Mouse (Mus musculus): Measurements from ENCODE around the gene Agtpbp1. TPM values are rescaled to one million over a fixed set of nuclear protein-coding genes. Genes with fewer than 3 reads are reported as not detected.

The Agtpbp1 gene
- polyA plus RNA-seq, 1 experiment from 2014 or later: 55.6 TPM

GRCm38 (mm10) chr13:59547716-59548115, 37.3 kb downstream of the Agtpbp1 start:
- H3K4me3 ChIP-seq: no peak overlapping the region
- H3K4me2 ChIP-seq: no peak overlapping the region
- peaks cover 30% of the 10 kb centered on the region for H3K4me1 ChIP-seq (replicated peaks)
- H3K9me3 ChIP-seq: no peaks in the 10 kb centered on the region
- H3K36me3 ChIP-seq: no peaks in the 10 kb centered on the region
- ATAC-seq (ENCODE audit: low FRiP score): no peak
- H3K9ac ChIP-seq: no peak overlapping the region
- H3K27ac ChIP-seq: no peak overlapping the region
- no peaks in the 10 kb centered on the region for H3K27me3 ChIP-seq
- WGBS: 83% methylated on average over 4 of the region's 4 CpGs

DNA sequence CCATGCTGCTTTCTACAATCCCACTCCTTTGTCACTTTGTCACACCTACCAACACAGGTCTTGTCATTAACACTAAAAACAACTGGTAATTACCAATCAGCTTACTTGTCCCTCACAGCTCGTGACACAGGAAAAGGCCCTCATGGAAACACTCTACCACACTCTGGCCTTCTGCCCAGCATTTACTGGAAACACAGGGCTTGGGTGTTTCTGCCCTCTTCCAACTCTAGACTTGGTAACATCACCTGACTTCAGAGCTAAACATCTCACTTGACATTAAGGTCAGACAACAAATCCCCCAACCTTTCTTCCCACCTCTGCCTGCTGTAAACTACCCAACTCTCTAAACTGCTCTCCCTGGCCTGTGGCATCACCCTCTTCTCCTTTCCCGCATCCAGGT, 37.9 kb downstream of the Agtpbp1 start:
- Histone ChIP-seq H3K4me1 (replicated peaks) (peaks cover 28% of the 10 kb centered on the region), H3K4me2 (no peak overlapping the region), H3K27me3 (no peaks in the 10 kb centered on the region), H3K27ac (no peak overlapping the region; the same call in 1 of the 2 replicates), H3K9me3 (no peaks in the 10 kb centered on the region), H3K4me3 (no peak overlapping the region), H3K36me3 (no peaks in the 10 kb centered on the region), H3K9ac (no peak overlapping the region)
- WGBS: 76% methylated on average over 2 of the region's 2 CpGs
- ATAC-seq (ENCODE audit: low FRiP score): no peak

- Histone ChIP-seq H3K27ac (no peak overlapping the region), H3K4me1 (replicated peaks) (peaks cover 24% of the 10 kb centered on the region), H3K9me3 (no peaks in the 10 kb centered on the region), H3K36me3 (0 out of 2 replicates have a peak, but pooled peaks cover 2% of the 10 kb centered on the region), H3K4me2 (no peak overlapping the region), H3K4me3 (no peak overlapping the region), H3K27me3 (no peaks in the 10 kb centered on the region), H3K9ac (no peak overlapping the region)
- 93% methylated on average over 10 of the region's 10 CpGs for WGBS
- no peak for ATAC-seq (ENCODE audit: low FRiP score)
These were observed 42.6 kb downstream of the Agtpbp1 start for GRCm38 (mm10) chr13:59542411-59542810.

GRCm38 (mm10) chr13:59540030-59540429, 45.0 kb downstream of the Agtpbp1 start:
- Histone ChIP-seq H3K36me3 (peaks cover 11% of the 10 kb centered on the region; the same call in 1 of the 2 replicates), H3K9ac (no peak overlapping the region), H3K4me2 (no peak overlapping the region), H3K27me3 (no peaks in the 10 kb centered on the region), H3K9me3 (no peaks in the 10 kb centered on the region), H3K4me3 (no peak overlapping the region), H3K27ac (no peak overlapping the region), H3K4me1 (replicated peaks) (peaks cover 7% of the 10 kb centered on the region)
- ATAC-seq (ENCODE audit: low FRiP score): no peak
- WGBS: 90% methylated on average over 5 of the region's 5 CpGs

DNA sequence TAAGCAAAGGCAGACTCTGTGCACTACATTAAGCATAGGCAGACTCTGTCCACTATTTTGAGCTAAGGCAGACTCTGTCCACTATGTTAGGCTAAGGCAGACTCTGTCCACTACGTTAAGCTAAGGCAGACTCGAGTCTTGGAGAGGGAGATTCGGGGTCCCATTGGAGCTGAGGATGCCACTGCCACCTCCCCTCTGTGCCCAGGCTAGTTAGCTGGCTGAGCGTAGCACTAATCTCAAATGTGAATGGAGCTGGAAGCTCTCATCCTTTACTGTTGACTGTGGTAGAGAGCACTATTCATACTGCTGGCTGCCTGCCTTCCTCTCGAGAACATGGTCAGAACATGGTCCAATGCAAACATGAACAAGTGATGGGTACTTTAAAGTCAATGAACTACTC, 46.4 kb downstream of the Agtpbp1 start:
- no peaks in the 10 kb centered on the region for H3K27me3 ChIP-seq
- H3K36me3 ChIP-seq: peaks cover 12% of the 10 kb centered on the region
- 87% methylated on average over 5 of the region's 5 CpGs for WGBS
- no peak overlapping the region for H3K4me2 ChIP-seq
- no peak overlapping the region for H3K4me3 ChIP-seq
- no peak overlapping the region for H3K9ac ChIP-seq
- H3K4me1 ChIP-seq (replicated peaks): no peaks in the 10 kb centered on the region
- H3K9me3 ChIP-seq: no peaks in the 10 kb centered on the region
- no peak overlapping the region for H3K27ac ChIP-seq
- ATAC-seq (ENCODE audit: low FRiP score): no peak

GRCm38 (mm10) chr13:59536631-59537030, 48.4 kb downstream of the Agtpbp1 start:
- no peaks in the 10 kb centered on the region for H3K9me3 ChIP-seq
- WGBS: 87% methylated on average over 2 of the region's 2 CpGs
- H3K4me3 ChIP-seq: no peak overlapping the region
- H3K27me3 ChIP-seq: no peaks in the 10 kb centered on the region
- no peak overlapping the region for H3K9ac ChIP-seq
- no peak for ATAC-seq (ENCODE audit: low FRiP score)
- no peak overlapping the region for H3K27ac ChIP-seq
- no peak overlapping the region for H3K4me2 ChIP-seq
- peaks cover 29% of the 10 kb centered on the region for H3K36me3 ChIP-seq
- no peaks in the 10 kb centered on the region for H3K4me1 ChIP-seq (replicated peaks)

GRCm38 (mm10) chr13:59535746-59536145, 49.3 kb downstream of the Agtpbp1 start:
- H3K27me3 ChIP-seq: no peaks in the 10 kb centered on the region
- peaks cover 38% of the 10 kb centered on the region for H3K36me3 ChIP-seq
- H3K4me2 ChIP-seq: no peak overlapping the region
- no peak for ATAC-seq (ENCODE audit: low FRiP score)
- H3K4me1 ChIP-seq (replicated peaks): no peaks in the 10 kb centered on the region
- no peak overlapping the region for H3K4me3 ChIP-seq
- H3K9ac ChIP-seq: no peak overlapping the region
- no peaks in the 10 kb centered on the region for H3K9me3 ChIP-seq
- no peak overlapping the region for H3K27ac ChIP-seq
- 89% methylated on average over 6 of the region's 6 CpGs for WGBS

DNA sequence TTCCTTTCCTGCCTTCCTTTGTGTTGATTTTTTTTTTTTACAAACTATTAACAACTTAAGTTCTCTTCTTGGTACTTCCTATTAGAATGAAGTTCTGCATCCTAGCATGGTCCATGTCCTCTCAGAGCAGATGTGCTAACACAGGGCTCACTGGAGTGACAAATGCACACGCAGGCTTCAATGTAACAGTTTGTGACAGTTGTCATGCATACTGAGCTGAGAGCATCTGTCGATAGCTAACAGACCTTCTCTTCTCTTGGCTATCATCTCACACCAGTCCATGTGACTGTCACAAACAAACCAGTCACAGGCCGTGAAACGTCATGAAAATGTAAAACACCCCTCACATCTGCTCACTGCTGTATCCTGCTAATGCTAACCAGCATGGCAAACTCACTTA, 50.7 kb downstream of the Agtpbp1 start:
- Histone ChIP-seq H3K27ac (no peak overlapping the region), H3K9ac (no peak overlapping the region)
- 77% methylated on average over 4 of the region's 4 CpGs for WGBS

DNA sequence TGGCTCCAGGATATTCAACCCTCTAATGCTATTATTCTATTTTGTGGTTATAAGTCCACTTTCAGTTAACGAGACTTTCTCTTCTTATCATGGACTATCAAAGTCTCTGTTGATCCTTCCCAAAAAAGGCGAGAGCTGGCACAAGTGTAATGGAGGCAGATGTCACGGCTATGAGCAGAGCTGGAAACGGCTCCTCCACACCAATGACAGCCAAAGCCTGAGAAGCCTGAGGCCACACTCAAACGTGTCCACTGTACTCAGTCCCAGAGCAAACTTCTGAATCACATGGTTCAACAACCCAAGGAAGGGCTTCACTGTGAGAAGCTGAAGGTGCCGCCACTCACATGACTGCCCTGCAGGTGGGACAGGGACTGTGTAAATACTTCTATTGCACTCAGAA, 51.7 kb downstream of the Agtpbp1 start:
- WGBS: 88% methylated on average over 6 of the region's 6 CpGs
- Histone ChIP-seq H3K9me3 (no peaks in the 10 kb centered on the region), H3K4me2 (no peak overlapping the region)

More for the DNA sequence above, 50.7 kb downstream of the Agtpbp1 start:
- Histone ChIP-seq H3K4me1 (replicated peaks) (no peaks in the 10 kb centered on the region), H3K36me3 (peaks cover 41% of the 10 kb centered on the region), H3K27me3 (no peaks in the 10 kb centered on the region), H3K9me3 (no peaks in the 10 kb centered on the region), H3K4me3 (no peak overlapping the region), H3K4me2 (no peak overlapping the region)
- no peak for ATAC-seq (ENCODE audit: low FRiP score)

GRCm38 (mm10) chr13:59531203-59531602, 53.8 kb downstream of the Agtpbp1 start:
- Histone ChIP-seq H3K27ac (no peak overlapping the region), H3K27me3 (no peaks in the 10 kb centered on the region), H3K4me1 (replicated peaks) (no peaks in the 10 kb centered on the region), H3K36me3 (peaks cover 61% of the 10 kb centered on the region), H3K9me3 (no peaks in the 10 kb centered on the region), H3K4me2 (no peak overlapping the region), H3K4me3 (no peak overlapping the region), H3K9ac (no peak overlapping the region)
- 66% methylated on average over 2 of the region's 2 CpGs for WGBS
- no peak for ATAC-seq (ENCODE audit: low FRiP score)

More for the DNA sequence above, 51.7 kb downstream of the Agtpbp1 start:
- ATAC-seq (ENCODE audit: low FRiP score): no peak
- Histone ChIP-seq H3K9ac (no peak overlapping the region), H3K27me3 (no peaks in the 10 kb centered on the region), H3K36me3 (peaks cover 42% of the 10 kb centered on the region), H3K4me3 (no peak overlapping the region), H3K4me1 (replicated peaks) (no peaks in the 10 kb centered on the region), H3K27ac (no peak overlapping the region)

DNA sequence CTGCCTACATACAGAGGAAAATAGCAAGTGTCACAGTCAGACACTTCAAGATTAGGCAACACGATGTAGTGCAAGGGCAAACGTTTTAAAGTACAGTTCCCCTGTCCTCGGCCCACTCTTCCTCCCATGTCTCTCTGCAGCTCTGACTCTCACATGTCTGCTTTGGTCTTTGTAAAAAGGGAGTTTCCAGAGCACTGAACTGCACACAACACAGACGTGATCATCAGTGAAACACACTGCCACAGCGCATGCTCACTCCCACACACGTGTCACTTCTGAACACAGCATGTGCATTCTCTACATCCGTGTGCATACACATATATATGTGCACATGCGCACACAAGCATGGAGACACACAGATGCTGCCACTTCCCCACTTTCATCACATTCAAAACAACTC, 54.5 kb downstream of the Agtpbp1 start:
- Histone ChIP-seq H3K36me3 (peaks cover 61% of the 10 kb centered on the region), H3K4me3 (no peak overlapping the region), H3K27ac (no peak overlapping the region), H3K4me1 (replicated peaks) (no peaks in the 10 kb centered on the region), H3K27me3 (no peaks in the 10 kb centered on the region), H3K9ac (no peak overlapping the region), H3K4me2 (no peak overlapping the region), H3K9me3 (no peaks in the 10 kb centered on the region)
- ATAC-seq (ENCODE audit: low FRiP score): no peak
- WGBS: 96% methylated on average over 8 of the region's 8 CpGs

GRCm38 (mm10) chr13:59521271-59522064, 63.6 kb downstream of the Agtpbp1 start:
- no peak for ATAC-seq (ENCODE audit: low FRiP score)
- H3K4me2 ChIP-seq: no peak overlapping the region

GRCm38 (mm10) chr13:59520834-59521233, 64.2 kb downstream of the Agtpbp1 start:
- no peak overlapping the region for H3K27ac ChIP-seq
- no peaks in the 10 kb centered on the region for H3K27me3 ChIP-seq
- H3K9me3 ChIP-seq: no peaks in the 10 kb centered on the region
- no peaks in the 10 kb centered on the region for H3K4me1 ChIP-seq (replicated peaks)
- no peak overlapping the region for H3K9ac ChIP-seq
- no peak overlapping the region for H3K4me3 ChIP-seq
- WGBS: 96% methylated on average over 2 of the region's 2 CpGs
- H3K4me2 ChIP-seq: no peak overlapping the region
- H3K36me3 ChIP-seq: peaks cover 39% of the 10 kb centered on the region
- no peak for ATAC-seq (ENCODE audit: low FRiP score)

More at GRCm38 (mm10) chr13:59521271-59522064, 63.6 kb downstream of the Agtpbp1 start:
- H3K9ac ChIP-seq: no peak overlapping the region
- H3K4me3 ChIP-seq: no peak overlapping the region
- H3K27me3 ChIP-seq: no peaks in the 10 kb centered on the region
- H3K27ac ChIP-seq: no peak overlapping the region
- no peaks in the 10 kb centered on the region for H3K4me1 ChIP-seq (replicated peaks)
- H3K36me3 ChIP-seq: peaks cover 44% of the 10 kb centered on the region
- WGBS: 79% methylated on average over 11 of the region's 11 CpGs
- no peaks in the 10 kb centered on the region for H3K9me3 ChIP-seq
